Mouse (Mus musculus): ENCODE results near the gene R3hdm1.

DNA sequence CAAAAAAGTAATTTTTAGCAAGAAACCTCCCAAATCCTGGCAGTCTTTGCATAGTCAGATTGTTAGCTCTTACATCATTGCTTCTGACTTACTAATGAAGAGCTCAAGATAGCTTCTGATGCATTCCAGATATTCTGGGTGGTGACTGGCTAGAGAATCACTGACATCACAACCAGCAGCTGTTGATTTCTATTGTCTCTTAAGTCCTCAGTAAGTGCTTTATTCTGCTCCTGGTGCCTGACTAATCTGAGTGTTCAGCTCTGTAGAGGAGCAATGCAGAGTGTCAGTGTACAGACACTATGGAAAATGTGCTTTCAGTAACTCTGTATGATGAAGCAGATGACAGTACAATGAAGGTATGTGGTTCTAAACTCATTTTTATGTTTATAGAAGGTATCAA is 38.6 kb downstream of the R3hdm1 start:
- TF ChIP-seq CHD2 (IDR thresholded peaks at IDR 0.05; ENCODE audit: low read length) = no peak
- no peak for TF ChIP-seq CTCF (IDR thresholded peaks at IDR 0.05 in 2 of 3, conservative IDR thresholded peaks at IDR 0.05 in 1 of 3; ENCODE audit: control insufficient read depth in 1 of 3, insufficient read depth in 1 of 3, low read depth in 2 of 3, low read length in 3 of 3, poor library complexity in 1 of 3, severe bottlenecking in 1 of 3)
- no peak for TF ChIP-seq MYC (IDR thresholded peaks at IDR 0.05; ENCODE audit: low read depth, low read length)
- no peak for TF ChIP-seq EP300 (IDR thresholded peaks at IDR 0.05; ENCODE audit: low read depth in 1 of 2, low read length in 2 of 2)
- no peak for TF ChIP-seq NRF1 (IDR thresholded peaks at IDR 0.05; ENCODE audit: insufficient read depth, low read depth, low read length, poor library complexity, severe bottlenecking)
- no peak for TF ChIP-seq CHD1 (IDR thresholded peaks at IDR 0.05; ENCODE audit: low read depth, low read length)
- no peak for TF ChIP-seq ELF1 (IDR thresholded peaks at IDR 0.05; ENCODE audit: low read depth, low read length)
- TF ChIP-seq GATA1 (IDR thresholded peaks at IDR 0.05; ENCODE audit: low read depth, low read length) = no peak
- no peak for TF ChIP-seq RCOR1 (IDR thresholded peaks at IDR 0.05; ENCODE audit: low read depth, low read length)
